Mouse (Mus musculus) MEL (cell line): ENCODE data around the gene Thsd4.

Experiments
- CHD2 ChIP-seq: IDR thresholded peaks from 2 replicates; pipeline ENCODE4 v1.6.1; 2011; ENCODE audit warnings: low read length, improper control_type of control experiment
- EP300 ChIP-seq, 2 experiments: IDR thresholded peaks; 2 replicates each; pipeline ENCODE4 v1.6.1; 2011; ENCODE audit warnings: improper control_type of control experiment in 2 of 2, low read length in 2 of 2, low read depth in 1 of 2, mild to moderate bottlenecking in 1 of 2
- GABPA ChIP-seq: IDR thresholded peaks from 2 replicates; pipeline ENCODE4 v1.6.1; 2012; ENCODE audit warnings: low read depth, mild to moderate bottlenecking, inconsistent platforms, low read length, improper control_type of control experiment, moderate library complexity
- HCFC1 ChIP-seq: IDR thresholded peaks from 2 replicates; pipeline ENCODE4 v1.6.1; 2012; ENCODE audit warnings: low read depth, mild to moderate bottlenecking, inconsistent platforms, low read length, improper control_type of control experiment, moderate library complexity
- MAX ChIP-seq: IDR thresholded peaks from 2 replicates; pipeline ENCODE4 v1.6.1; 2011; ENCODE audit warnings: low read length, improper control_type of control experiment
- MXI1 ChIP-seq: IDR thresholded peaks from 2 replicates; pipeline ENCODE4 v1.6.1; 2011; ENCODE audit warnings: mild to moderate bottlenecking, low read depth, low read length, improper control_type of control experiment
- NRF1 ChIP-seq: IDR thresholded peaks from 2 replicates; pipeline ENCODE4 v1.6.1; 2014; ENCODE audit warnings: low read depth, mild to moderate bottlenecking, inconsistent platforms, low read length, improper control_type of control experiment, moderate library complexity; ENCODE audit not compliant: poor library complexity, insufficient read depth, severe bottlenecking
- POLR2AphosphoS5 ChIP-seq: IDR thresholded peaks from 2 replicates; pipeline ENCODE4 v1.6.1; 2012; ENCODE audit warnings: low read depth, borderline replicate concordance, mild to moderate bottlenecking, inconsistent platforms, low read length, moderate library complexity, mixed read lengths
- SIN3A ChIP-seq: IDR thresholded peaks from 2 replicates; pipeline ENCODE4 v1.6.1; 2012; ENCODE audit warnings: low read length, improper control_type of control experiment, inconsistent platforms
- USF2 ChIP-seq, 2 experiments: IDR thresholded peaks; 2 replicates each; pipeline ENCODE4 v1.6.1; 2011 to 2012; ENCODE audit warnings: improper control_type of control experiment in 2 of 2, low read length in 2 of 2, borderline replicate concordance in 1 of 2, inconsistent platforms in 1 of 2, low read depth in 1 of 2, mild to moderate bottlenecking in 1 of 2; ENCODE audit not compliant: insufficient read depth in 1 of 2
- ZKSCAN1 ChIP-seq: IDR thresholded peaks from 2 replicates; pipeline ENCODE4 v1.6.1; 2012; ENCODE audit warnings: low read depth, mild to moderate bottlenecking, inconsistent platforms, low read length, improper control_type of control experiment, moderate library complexity

GRCm38 (mm10) chr9:60480052-60480451 is 41.8 kb downstream of the Thsd4 start:
- TF ChIP-seq GABPA (no peak), SIN3A (no peak), NRF1 (no peak), ZKSCAN1 (no peak), CHD2 (no peak), HCFC1 (no peak), EP300 (IDR thresholded peaks at IDR 0.05; ENCODE audit: low read depth in 1 of 2, low read length in 2 of 2) (no peak), MAX (no peak), USF2 (IDR thresholded peaks at IDR 0.05; ENCODE audit: borderline replicate concordance in 1 of 2, insufficient read depth in 1 of 2, low read depth in 1 of 2, low read length in 2 of 2) (no peak), MXI1 (no peak), POLR2AphosphoS5 (no peak)
